Mouse (Mus musculus) kidney, postnatal 0 days (tissue): Measurements from ENCODE around the gene Spg20. TPM values are rescaled to one million over a fixed set of nuclear protein-coding genes. Genes with fewer than 3 reads are reported as not detected.
A peak's percentile ranks its signal among the peaks of the same experiment; 100 is the strongest.

Experiments used
- ATAC-seq: fragments of 200-750 bp; cut with Nextera tagmentation; replicated peaks from 2 replicates; pipeline ENCODE4 v1.8.0; 2017; ENCODE audit warnings: low read depth, moderate number of reproducible peaks, moderate TSS enrichment, moderate library complexity; ENCODE audit not compliant: low FRiP score
- DNase-seq: peaks from one replicate; pipeline ENCODE4 v3.0.0-alpha.2; 2016; ENCODE audit warnings: low spot score
- H3K27ac ChIP-seq: fragments of 300-500 bp; sonication (generic); 2 replicates; pipeline ENCODE4 v1.5.1; 2014; ENCODE audit warnings: mild to moderate bottlenecking
- H3K27me3 ChIP-seq: fragments of 300-500 bp; sonication (generic); 2 replicates; pipeline ENCODE4 v1.6.1; 2014; ENCODE audit warnings: low read length, mixed read lengths; ENCODE audit not compliant: insufficient read depth
- H3K36me3 ChIP-seq: fragments of 300-500 bp; sonication (generic); 2 replicates; pipeline ENCODE4 v1.6.1; 2014; ENCODE audit warnings: low read length, mixed read lengths; ENCODE audit not compliant: insufficient read depth
- H3K4me1 ChIP-seq: fragments of 300-500 bp; sonication (generic); replicated peaks from 2 replicates; pipeline ENCODE4 v1.6.1; 2014; ENCODE audit warnings: antibody characterized with exemption, low read length, mixed read lengths; ENCODE audit not compliant: insufficient read depth
- H3K4me2 ChIP-seq: fragments of 300-500 bp; sonication (generic); 2 replicates; pipeline ENCODE4 v1.6.1; 2014; ENCODE audit warnings: mild to moderate bottlenecking, low read length, moderate library complexity, mixed read lengths
- H3K4me3 ChIP-seq: fragments of 300-500 bp; sonication (generic); replicated peaks from 2 replicates; pipeline ENCODE4 v1.5.1; 2014; ENCODE audit warnings: low read depth, low read length
- H3K9ac ChIP-seq: fragments of 300-500 bp; sonication (generic); 2 replicates; pipeline ENCODE4 v1.6.1; 2014; ENCODE audit warnings: low read depth, low read length
- H3K9me3 ChIP-seq: fragments of 300-500 bp; sonication (generic); replicated peaks from 2 replicates; pipeline ENCODE4 v1.6.1; 2016; ENCODE audit warnings: low read length, inconsistent platforms, mixed read lengths
- CTCF ChIP-seq: IDR thresholded peaks from 2 replicates; pipeline ENCODE4 v1.5.1; 2016; ENCODE audit warnings: antibody characterized with exemption, low read depth, mild to moderate bottlenecking, moderate library complexity
- WGBS: fragments of 180-500 bp; shearing (Covaris S2); extraction: QIAGEN DNeasy Blood & Tissue Kit; methylation state at CpG from one replicate; pipeline ENCODE4 v1.1.7; 2014; 5-methylcytosine and 5-hydroxymethylcytosine counted together
- polyA plus RNA-seq: library from polyadenylated mRNA; unstranded; fragments of >200 nt; fragmentation: Nextera tagmentation; extraction: Ambion mirVana; gene quantifications from 2 replicates; pipeline ENCODE4 v1.2.1, GENCODE M21; 2015

The Spg20 gene
- polyA plus RNA-seq, 1 experiment from 2014 or later, result 29.5 TPM

- no peak for ATAC-seq
- H3K9ac ChIP-seq, result no peak overlapping the region
Observed at GRCm38 (mm10) chr3:55152673-55153334, 40.9 kb downstream of the Spg20 start.

GRCm38 (mm10) chr3:55154163-55154562 lies 42.3 kb downstream of the Spg20 start:
- DNase-seq (no peak), ATAC-seq (no peak)
- Histone ChIP-seq H3K9me3 (no peaks in the 10 kb centered on the region), H3K4me1 (no peaks in the 10 kb centered on the region), H3K27me3 (no peaks in the 10 kb centered on the region), H3K27ac (no peak overlapping the region), H3K36me3 (no peaks in the 10 kb centered on the region), H3K4me2 (no peak overlapping the region), H3K4me3 (no peak overlapping the region), H3K9ac (no peak overlapping the region)
- no peak for TF ChIP-seq CTCF
- WGBS, result 89% methylated on average over 7 of the region's 7 CpGs

More at GRCm38 (mm10) chr3:55152673-55153334, 40.9 kb downstream of the Spg20 start:
- Histone ChIP-seq H3K36me3 (no peaks in the 10 kb centered on the region), H3K4me1 (no peaks in the 10 kb centered on the region), H3K4me3 (no peak overlapping the region), H3K27me3 (no peaks in the 10 kb centered on the region), H3K9me3 (no peaks in the 10 kb centered on the region), H3K27ac (no peak overlapping the region), H3K4me2 (no peak overlapping the region)
- DNase-seq, result peak; percentile 83
- 66% methylated on average over 6 of the region's 6 CpGs for WGBS
- peak; percentile 74 for TF ChIP-seq CTCF

DNA sequence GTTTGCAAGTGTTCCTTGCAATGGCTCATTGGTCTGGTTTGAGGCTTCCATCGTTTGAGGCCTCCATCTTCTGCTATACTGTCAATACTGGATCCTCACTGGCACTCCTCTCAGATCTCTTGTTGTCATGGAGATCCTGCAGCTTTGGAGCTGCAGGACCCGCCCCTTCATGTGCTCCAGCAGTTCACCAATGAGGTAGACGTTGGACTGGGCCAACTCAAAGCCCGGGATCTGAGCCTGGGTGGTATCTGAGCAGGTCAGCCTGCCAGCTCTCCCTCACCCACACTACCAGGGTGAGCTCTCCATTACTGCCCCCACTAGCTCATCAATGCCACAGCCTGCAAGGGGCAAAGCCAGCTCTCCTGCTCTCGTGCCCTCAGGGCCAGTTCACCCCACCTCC lies 45.5 kb downstream of the Spg20 start:
- Histone ChIP-seq H3K27ac (no peak overlapping the region), H3K27me3 (no peaks in the 10 kb centered on the region), H3K9me3 (no peaks in the 10 kb centered on the region), H3K4me1 (no peaks in the 10 kb centered on the region), H3K4me2 (no peak overlapping the region), H3K36me3 (no peaks in the 10 kb centered on the region), H3K9ac (no peak overlapping the region), H3K4me3 (no peak overlapping the region)
- no peak for TF ChIP-seq CTCF
- no peak for ATAC-seq
- DNase-seq, result no peak
- WGBS, result 66% methylated on average over 5 of the region's 5 CpGs

DNA sequence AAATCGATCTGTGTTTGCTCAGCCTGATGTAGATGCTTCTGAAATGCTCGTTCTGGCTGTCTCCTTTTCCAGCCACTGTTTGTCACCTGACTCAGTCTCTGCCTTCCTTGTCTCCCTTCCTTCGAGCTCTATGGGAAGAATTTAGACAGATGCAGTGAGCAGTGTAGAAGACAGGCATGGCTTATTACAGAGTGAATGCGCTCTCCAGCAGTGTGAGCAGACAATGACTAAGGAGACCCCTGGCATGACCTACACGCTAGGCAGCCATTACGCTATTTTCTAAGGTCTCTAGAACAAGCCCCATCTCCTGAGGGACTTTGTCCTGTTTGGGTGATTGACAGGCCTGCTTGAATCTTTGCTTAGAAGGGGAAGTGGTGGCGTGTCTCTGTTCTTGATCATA lies 49.2 kb downstream of the Spg20 start:
- DNase-seq (no peak), ATAC-seq (no peak; the same call in 1 of the 2 replicates)
- H3K4me1 ChIP-seq, result no peaks in the 10 kb centered on the region
- H3K9ac ChIP-seq, result no peak overlapping the region
- H3K27ac ChIP-seq, result no peak overlapping the region
- WGBS, result 60% methylated on average over 7 of the region's 7 CpGs
- no peaks in the 10 kb centered on the region for H3K9me3 ChIP-seq
- no peaks in the 10 kb centered on the region for H3K27me3 ChIP-seq
- no peak overlapping the region for H3K4me2 ChIP-seq
- H3K36me3 ChIP-seq, result no peaks in the 10 kb centered on the region
- TF ChIP-seq CTCF, result no peak
- no peak overlapping the region for H3K4me3 ChIP-seq

DNA sequence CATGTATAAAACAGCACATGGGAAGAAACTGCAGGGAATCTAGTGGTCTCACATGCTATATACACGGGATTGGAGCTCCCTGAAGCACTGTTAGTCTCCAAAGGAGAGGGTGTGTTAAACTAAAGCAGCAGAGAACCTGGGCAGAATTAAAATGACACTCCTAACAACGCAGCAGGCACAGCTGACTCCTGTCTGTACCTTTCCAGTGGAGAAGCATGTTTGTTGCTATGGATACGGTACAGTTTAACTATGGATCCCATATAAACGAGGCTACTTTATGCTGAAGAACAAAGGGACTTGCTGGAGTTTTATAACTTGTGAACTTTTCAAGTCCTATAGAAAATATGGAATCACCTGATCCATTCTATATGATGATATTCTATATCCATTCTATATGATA lies 51.6 kb downstream of the Spg20 start:
- Histone ChIP-seq H3K9me3 (no peaks in the 10 kb centered on the region), H3K27me3 (no peaks in the 10 kb centered on the region), H3K4me2 (no peak overlapping the region), H3K4me3 (no peak overlapping the region), H3K9ac (no peak overlapping the region), H3K27ac (no peak overlapping the region), H3K36me3 (no peaks in the 10 kb centered on the region), H3K4me1 (no peaks in the 10 kb centered on the region)
- ATAC-seq (no peak), DNase-seq (no peak)
- no peak for TF ChIP-seq CTCF
- 66% methylated on average over 4 of the region's 4 CpGs for WGBS

DNA sequence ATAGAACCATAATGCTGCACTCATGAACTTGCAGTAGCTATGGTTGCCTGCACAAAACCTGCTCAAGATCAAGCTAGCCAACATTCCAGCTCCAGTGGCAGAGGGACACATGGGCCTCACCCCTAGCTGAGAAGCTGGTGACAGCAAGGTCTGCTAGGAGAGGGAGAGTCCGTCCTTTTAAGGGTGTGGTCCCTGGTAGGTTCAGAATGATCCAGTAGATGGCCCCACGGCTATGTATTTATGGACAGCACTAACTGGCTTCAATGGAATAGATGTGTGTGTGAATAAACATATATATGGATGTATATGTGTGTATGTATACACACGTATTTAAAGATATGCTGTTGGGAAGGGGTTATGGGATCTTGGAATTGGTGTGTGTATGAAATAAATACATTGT lies 60.6 kb downstream of the Spg20 start:
- no peak overlapping the region for H3K4me2 ChIP-seq
- H3K9ac ChIP-seq, result no peak overlapping the region
- H3K36me3 ChIP-seq, result no peaks in the 10 kb centered on the region
- peak; percentile 24 for DNase-seq
- H3K4me3 ChIP-seq, result no peak overlapping the region
- no peak overlapping the region for H3K27ac ChIP-seq
- TF ChIP-seq CTCF, result peak; percentile 38; the same call in 1 of the 2 replicates
- no peak; the same call in 1 of the 2 replicates for ATAC-seq
- H3K4me1 ChIP-seq, result 0 out of 2 replicates have a peak, but pooled peaks cover 4% of the 10 kb centered on the region
- H3K9me3 ChIP-seq, result no peaks in the 10 kb centered on the region
- no peaks in the 10 kb centered on the region for H3K27me3 ChIP-seq
- 85% methylated on average over 3 of the region's 3 CpGs for WGBS
